Mouse (Mus musculus): ENCODE data around the gene C2cd5. TPM values are rescaled to one million over a fixed set of nuclear protein-coding genes. Genes with fewer than 3 reads are reported as not detected.
A peak's percentile ranks its signal among the peaks of the same experiment; 100 is the strongest.

C2cd5 gene
- polyA plus RNA-seq, 1 experiment, result 6.1 TPM

- H3K27ac ChIP-seq (replicated peaks; ENCODE audit: low read depth, low read length), result no peak overlapping the region
- H3K4me3 ChIP-seq (ENCODE audit: insufficient read depth, low read depth, low read length), result no peak overlapping the region
These were observed 29.2 kb downstream of the C2cd5 start for GRCm38 (mm10) chr6:143070736-143071135.

GRCm38 (mm10) chr6:143070019-143070418 is 29.9 kb downstream of the C2cd5 start:
- no peak overlapping the region for H3K27ac ChIP-seq (replicated peaks; ENCODE audit: low read depth, low read length)
- H3K4me1 ChIP-seq (ENCODE audit: control insufficient read depth, insufficient read depth, insufficient read length, low read length), result no peaks in the 10 kb centered on the region
- H3K4me3 ChIP-seq (ENCODE audit: insufficient read depth, low read depth, low read length), result no peak overlapping the region

More at GRCm38 (mm10) chr6:143070736-143071135, 29.2 kb downstream of the C2cd5 start:
- H3K4me1 ChIP-seq (ENCODE audit: control insufficient read depth, insufficient read depth, insufficient read length, low read length), result no peaks in the 10 kb centered on the region

- Histone ChIP-seq H3K27ac (replicated peaks; ENCODE audit: low read depth, low read length) (no peak overlapping the region), H3K4me1 (ENCODE audit: control insufficient read depth, insufficient read depth, insufficient read length, low read length) (no peaks in the 10 kb centered on the region), H3K4me3 (ENCODE audit: insufficient read depth, low read depth, low read length) (no peak overlapping the region)
These were observed 30.3 kb downstream of the C2cd5 start for GRCm38 (mm10) chr6:143069606-143070005.

- H3K4me3 ChIP-seq (ENCODE audit: insufficient read depth, low read depth, low read length), result no peak overlapping the region
- H3K4me1 ChIP-seq (ENCODE audit: control insufficient read depth, insufficient read depth, insufficient read length, low read length), result no peaks in the 10 kb centered on the region
- H3K27ac ChIP-seq (replicated peaks; ENCODE audit: low read depth, low read length), result no peak overlapping the region
These were observed 31.6 kb downstream of the C2cd5 start for GRCm38 (mm10) chr6:143068181-143068915.

- Histone ChIP-seq H3K4me1 (ENCODE audit: control insufficient read depth, insufficient read depth, insufficient read length, low read length) (no peaks in the 10 kb centered on the region), H3K4me3 (ENCODE audit: insufficient read depth, low read depth, low read length) (no peak overlapping the region), H3K27ac (replicated peaks; ENCODE audit: low read depth, low read length) (no peak overlapping the region)
These were observed 32.3 kb downstream of the C2cd5 start for GRCm38 (mm10) chr6:143067654-143068053.

GRCm38 (mm10) chr6:143066859-143067258 is 33.1 kb downstream of the C2cd5 start:
- Histone ChIP-seq H3K27ac (replicated peaks; ENCODE audit: low read depth, low read length) (no peak overlapping the region), H3K4me3 (ENCODE audit: insufficient read depth, low read depth, low read length) (no peak overlapping the region)

GRCm38 (mm10) chr6:143064047-143064446 is 35.9 kb downstream of the C2cd5 start:
- no peaks in the 10 kb centered on the region for H3K4me1 ChIP-seq (ENCODE audit: control insufficient read depth, insufficient read depth, insufficient read length, low read length)

More at GRCm38 (mm10) chr6:143066859-143067258, 33.1 kb downstream of the C2cd5 start:
- no peaks in the 10 kb centered on the region for H3K4me1 ChIP-seq (ENCODE audit: control insufficient read depth, insufficient read depth, insufficient read length, low read length)

GRCm38 (mm10) chr6:143057601-143058000 is 42.3 kb downstream of the C2cd5 start:
- no peak overlapping the region for H3K27ac ChIP-seq (replicated peaks; ENCODE audit: low read depth, low read length)
- no peaks in the 10 kb centered on the region for H3K4me1 ChIP-seq (ENCODE audit: control insufficient read depth, insufficient read depth, insufficient read length, low read length)
- H3K4me3 ChIP-seq (ENCODE audit: insufficient read depth, low read depth, low read length), result no peak overlapping the region

More at GRCm38 (mm10) chr6:143064047-143064446, 35.9 kb downstream of the C2cd5 start:
- Histone ChIP-seq H3K27ac (replicated peaks; ENCODE audit: low read depth, low read length) (no peak overlapping the region), H3K4me3 (ENCODE audit: insufficient read depth, low read depth, low read length) (no peak overlapping the region)

GRCm38 (mm10) chr6:143051566-143051965 is 48.4 kb downstream of the C2cd5 start:
- Histone ChIP-seq H3K4me3 (ENCODE audit: insufficient read depth, low read depth, low read length) (no peak overlapping the region), H3K27ac (replicated peaks; ENCODE audit: low read depth, low read length) (no peak overlapping the region), H3K4me1 (ENCODE audit: control insufficient read depth, insufficient read depth, insufficient read length, low read length) (peaks cover 4% of the 10 kb centered on the region)

- Histone ChIP-seq H3K4me3 (ENCODE audit: insufficient read depth, low read depth, low read length) (no peak overlapping the region), H3K4me1 (ENCODE audit: control insufficient read depth, insufficient read depth, insufficient read length, low read length) (peaks cover 4% of the 10 kb centered on the region), H3K27ac (replicated peaks; ENCODE audit: low read depth, low read length) (0 out of 2 replicates have a peak overlapping the region, but pooled peaks have one; percentile 38)
These were observed 50.0 kb downstream of the C2cd5 start for GRCm38 (mm10) chr6:143049791-143050555.

- no peak overlapping the region for H3K4me3 ChIP-seq (ENCODE audit: insufficient read depth, low read depth, low read length)
- no peak overlapping the region for H3K27ac ChIP-seq (replicated peaks; ENCODE audit: low read depth, low read length)
- H3K4me1 ChIP-seq (ENCODE audit: control insufficient read depth, insufficient read depth, insufficient read length, low read length), result peaks cover 4% of the 10 kb centered on the region
These were observed 50.8 kb downstream of the C2cd5 start for GRCm38 (mm10) chr6:143049117-143049516.

- H3K27ac ChIP-seq (replicated peaks; ENCODE audit: low read depth, low read length), result no peak overlapping the region
- H3K4me3 ChIP-seq (ENCODE audit: insufficient read depth, low read depth, low read length), result no peak overlapping the region
- H3K4me1 ChIP-seq (ENCODE audit: control insufficient read depth, insufficient read depth, insufficient read length, low read length), result peaks cover 4% of the 10 kb centered on the region
These were observed 52.2 kb downstream of the C2cd5 start for GRCm38 (mm10) chr6:143047538-143048258.

GRCm38 (mm10) chr6:143041578-143041977 is 58.4 kb downstream of the C2cd5 start:
- H3K4me1 ChIP-seq (ENCODE audit: control insufficient read depth, insufficient read depth, insufficient read length, low read length), result no peaks in the 10 kb centered on the region
- H3K27ac ChIP-seq (replicated peaks; ENCODE audit: low read depth, low read length), result no peak overlapping the region
- no peak overlapping the region for H3K4me3 ChIP-seq (ENCODE audit: insufficient read depth, low read depth, low read length)

GRCm38 (mm10) chr6:143035261-143035660 is 64.7 kb downstream of the C2cd5 start:
- Histone ChIP-seq H3K4me1 (ENCODE audit: control insufficient read depth, insufficient read depth, insufficient read length, low read length) (no peaks in the 10 kb centered on the region), H3K27ac (replicated peaks; ENCODE audit: low read depth, low read length) (no peak overlapping the region), H3K4me3 (ENCODE audit: insufficient read depth, low read depth, low read length) (no peak overlapping the region)

GRCm38 (mm10) chr6:143034503-143034902 is 65.4 kb downstream of the C2cd5 start:
- Histone ChIP-seq H3K4me3 (ENCODE audit: insufficient read depth, low read depth, low read length) (no peak overlapping the region), H3K4me1 (ENCODE audit: control insufficient read depth, insufficient read depth, insufficient read length, low read length) (no peaks in the 10 kb centered on the region), H3K27ac (replicated peaks; ENCODE audit: low read depth, low read length) (no peak overlapping the region)
